Mouse (Mus musculus) intestine, embryonic 14.5 days (tissue): ENCODE measurements around the gene Agpat2. TPM values are rescaled to one million over a fixed set of nuclear protein-coding genes. Genes with fewer than 3 reads are reported as not detected.

Source experiments
- ATAC-seq: fragments of 200-750 bp; cut with Nextera tagmentation; replicated peaks from 2 replicates; pipeline ENCODE4 v1.8.0; 2017; ENCODE audit warnings: low read depth, moderate number of reproducible peaks, moderate TSS enrichment, moderate library complexity; ENCODE audit not compliant: low FRiP score, low TSS enrichment
- DNase-seq: peaks from one replicate; pipeline ENCODE4 v3.0.0-alpha.2; 2018; ENCODE audit warnings: low spot score
- H3K27ac ChIP-seq: fragments of 300-500 bp; sonication (generic); 2 replicates; pipeline ENCODE4 v1.5.1; 2014; ENCODE audit warnings: low read depth, mild to moderate bottlenecking, control low read depth
- H3K27me3 ChIP-seq: fragments of 300-500 bp; sonication (generic); replicated peaks from 2 replicates; pipeline ENCODE4 v1.6.1; 2014; ENCODE audit warnings: low read length, control low read depth; ENCODE audit not compliant: control insufficient read depth, insufficient read depth
- H3K36me3 ChIP-seq: fragments of 300-500 bp; sonication (generic); 2 replicates; pipeline ENCODE4 v1.6.1; 2014; ENCODE audit warnings: low read length, control low read depth; ENCODE audit not compliant: control insufficient read depth, insufficient read depth
- H3K4me1 ChIP-seq: fragments of 300-500 bp; sonication (generic); replicated peaks from 2 replicates; pipeline ENCODE4 v1.6.1; 2014; ENCODE audit warnings: low read length, control low read depth, mixed read lengths; ENCODE audit not compliant: control insufficient read depth, insufficient read depth
- H3K4me2 ChIP-seq: fragments of 300-500 bp; sonication (generic); 2 replicates; pipeline ENCODE4 v1.6.1; 2014; ENCODE audit warnings: low read length
- H3K4me3 ChIP-seq: fragments of 300-500 bp; sonication (generic); 2 replicates; pipeline ENCODE4 v1.5.1; 2014; ENCODE audit warnings: low read depth, low read length, control low read depth, mixed read lengths
- H3K9ac ChIP-seq: fragments of 300-500 bp; sonication (generic); 2 replicates; pipeline ENCODE4 v1.6.1; 2014; ENCODE audit warnings: mild to moderate bottlenecking, low read length
- H3K9me3 ChIP-seq: fragments of 300-500 bp; sonication (generic); 2 replicates; pipeline ENCODE4 v1.6.1; 2016; ENCODE audit warnings: low read length, control low read depth; ENCODE audit not compliant: control insufficient read depth
- WGBS: fragments of 180-500 bp; shearing (Covaris S2); extraction: QIAGEN DNeasy Blood & Tissue Kit; methylation state at CpG from one replicate; pipeline ENCODE4 v1.1.7; 2014; 5-methylcytosine and 5-hydroxymethylcytosine counted together
- polyA plus RNA-seq: library from polyadenylated mRNA; unstranded; fragments of >200 nt; fragmentation: Nextera tagmentation; extraction: Ambion mirVana; gene quantifications from 2 replicates; pipeline ENCODE4 v1.2.1, GENCODE M21; 2014

Gene Agpat2
- polyA plus RNA-seq, 1 experiment from 2014 or later = 53.8 TPM

DNA sequence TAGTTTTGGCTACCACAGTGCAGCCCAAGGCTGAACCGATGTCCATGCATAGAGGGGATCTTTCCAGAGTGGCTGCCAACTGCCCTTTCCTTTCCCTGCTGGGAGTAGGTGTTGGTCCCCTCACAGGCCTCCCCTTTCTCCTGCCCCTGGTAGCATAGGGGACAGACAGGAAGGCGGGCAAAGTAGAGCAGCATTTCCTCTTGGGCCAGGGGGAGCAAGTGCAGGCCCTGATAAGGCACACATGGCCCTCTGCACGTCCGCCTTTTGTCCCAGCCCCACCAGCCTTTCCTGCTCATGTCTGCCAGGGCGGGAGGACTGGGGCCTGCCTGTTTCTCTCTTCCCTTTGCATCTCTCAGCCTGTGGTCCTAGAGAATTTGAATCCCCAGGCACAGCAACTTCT, 32.4 kb downstream of the Agpat2 start:
- Histone ChIP-seq H3K4me2 (no peak overlapping the region), H3K4me1 (peaks cover 7% of the 10 kb centered on the region; the same call in 1 of the 2 replicates), H3K27me3 (no peaks in the 10 kb centered on the region), H3K9me3 (no peaks in the 10 kb centered on the region), H3K36me3 (no peaks in the 10 kb centered on the region), H3K9ac (no peak overlapping the region), H3K27ac (peak overlapping the region; percentile 55), H3K4me3 (no peak overlapping the region)
- 50% methylated on average over 5 of the region's 5 CpGs for WGBS
- no peak for ATAC-seq
- no peak for DNase-seq

- Histone ChIP-seq H3K4me3 (no peak overlapping the region), H3K9ac (no peak overlapping the region), H3K27me3 (no peaks in the 10 kb centered on the region), H3K4me1 (peaks cover 7% of the 10 kb centered on the region; the same call in 1 of the 2 replicates), H3K27ac (peak overlapping the region; percentile 55), H3K9me3 (no peaks in the 10 kb centered on the region), H3K36me3 (no peaks in the 10 kb centered on the region), H3K4me2 (no peak overlapping the region)
- ATAC-seq (no peak), DNase-seq (no peak)
- WGBS = 71% methylated on average over 9 of the region's 9 CpGs
Observed at GRCm38 (mm10) chr2:26571400-26571799, 32.8 kb downstream of the Agpat2 start.

GRCm38 (mm10) chr2:26570034-26570433, 34.2 kb downstream of the Agpat2 start:
- Histone ChIP-seq H3K4me1 (peaks cover 7% of the 10 kb centered on the region; the same call in 1 of the 2 replicates), H3K9ac (no peak overlapping the region), H3K4me2 (no peak overlapping the region), H3K27me3 (no peaks in the 10 kb centered on the region), H3K27ac (no peak overlapping the region), H3K36me3 (no peaks in the 10 kb centered on the region), H3K9me3 (no peaks in the 10 kb centered on the region), H3K4me3 (no peak overlapping the region)
- peak; percentile 89 for DNase-seq
- 11% methylated on average over 3 of the region's 3 CpGs for WGBS
- no peak for ATAC-seq

- H3K27ac ChIP-seq = no peak overlapping the region
- H3K4me2 ChIP-seq = no peak overlapping the region
- WGBS = 14% methylated on average over 4 of the region's 4 CpGs
- ATAC-seq (no peak; the same call in 1 of the 2 replicates), DNase-seq (peak; percentile 69)
- no peaks in the 10 kb centered on the region for H3K36me3 ChIP-seq
- no peaks in the 10 kb centered on the region for H3K27me3 ChIP-seq
- no peaks in the 10 kb centered on the region for H3K9me3 ChIP-seq
- H3K9ac ChIP-seq = no peak overlapping the region
- no peak overlapping the region for H3K4me3 ChIP-seq
- no peaks in the 10 kb centered on the region for H3K4me1 ChIP-seq
Observed at GRCm38 (mm10) chr2:26566221-26566620, 38.0 kb downstream of the Agpat2 start.

DNA sequence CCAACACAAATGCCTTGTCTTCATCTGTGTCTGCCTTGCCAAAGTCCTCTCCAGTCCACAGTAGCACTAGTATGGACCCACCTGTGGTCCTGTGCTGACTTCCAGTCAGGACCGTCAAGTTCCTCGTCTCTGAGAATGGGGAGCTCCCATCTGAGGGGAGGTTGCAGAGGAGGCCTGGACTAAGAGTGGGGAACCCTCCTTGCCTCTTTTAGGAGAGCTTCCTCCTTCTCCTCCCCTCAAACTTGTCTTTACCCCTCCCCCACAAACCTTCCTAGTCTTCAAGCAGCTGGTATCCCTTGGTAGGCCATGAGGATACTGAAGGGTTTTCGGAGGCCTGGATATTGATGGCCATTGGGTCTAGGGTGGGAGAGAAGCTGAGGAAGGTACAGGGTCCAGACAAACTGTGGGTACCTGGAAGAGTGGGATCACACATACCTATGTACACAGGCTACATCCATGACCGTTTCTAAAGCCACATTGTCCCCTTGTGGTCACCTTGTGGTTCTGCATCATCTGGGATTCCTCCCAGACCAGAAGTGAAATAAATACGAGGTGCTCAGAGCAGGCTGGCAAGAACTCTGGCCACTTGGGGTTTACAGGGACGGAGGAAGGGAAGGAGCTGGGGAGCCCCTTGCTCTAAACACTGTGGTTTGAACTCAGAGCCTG, 42.7 kb downstream of the Agpat2 start:
- Histone ChIP-seq H3K27ac (no peak overlapping the region), H3K9me3 (no peaks in the 10 kb centered on the region), H3K36me3 (no peaks in the 10 kb centered on the region), H3K27me3 (peaks cover 6% of the 10 kb centered on the region), H3K9ac (no peak overlapping the region), H3K4me3 (no peak overlapping the region), H3K4me1 (peaks cover 4% of the 10 kb centered on the region), H3K4me2 (no peak overlapping the region)
- peak; percentile 71 for DNase-seq
- WGBS = 36% methylated on average over 6 of the region's 6 CpGs
- ATAC-seq = peak; percentile 75

GRCm38 (mm10) chr2:26560506-26560905, 43.7 kb downstream of the Agpat2 start:
- Histone ChIP-seq H3K9me3 (no peaks in the 10 kb centered on the region), H3K9ac (no peak overlapping the region), H3K27ac (no peak overlapping the region), H3K27me3 (peaks cover 6% of the 10 kb centered on the region), H3K4me2 (no peak overlapping the region), H3K4me3 (no peak overlapping the region), H3K4me1 (peaks cover 4% of the 10 kb centered on the region), H3K36me3 (no peaks in the 10 kb centered on the region)
- no peak for DNase-seq
- WGBS = 88% methylated on average over 5 of the region's 5 CpGs
- ATAC-seq = no peak

GRCm38 (mm10) chr2:26556535-26556993, 47.7 kb downstream of the Agpat2 start:
- Histone ChIP-seq H3K36me3 (no peaks in the 10 kb centered on the region), H3K4me3 (no peak overlapping the region), H3K4me2 (no peak overlapping the region), H3K9me3 (no peaks in the 10 kb centered on the region), H3K27me3 (peaks cover 16% of the 10 kb centered on the region), H3K9ac (no peak overlapping the region), H3K27ac (no peak overlapping the region), H3K4me1 (peaks cover 4% of the 10 kb centered on the region)
- ATAC-seq (no peak), DNase-seq (no peak)
- WGBS = 22% methylated on average over 4 of the region's 4 CpGs

- no peak overlapping the region for H3K9ac ChIP-seq
- H3K4me2 ChIP-seq = no peak overlapping the region
- peaks cover 11% of the 10 kb centered on the region for H3K27me3 ChIP-seq
- no peak overlapping the region for H3K4me3 ChIP-seq
- no peaks in the 10 kb centered on the region for H3K36me3 ChIP-seq
- no peak for ATAC-seq
- 76% methylated on average over 4 of the region's 4 CpGs for WGBS
- H3K9me3 ChIP-seq = no peaks in the 10 kb centered on the region
- no peak for DNase-seq
- H3K4me1 ChIP-seq = peaks cover 8% of the 10 kb centered on the region
- no peak overlapping the region for H3K27ac ChIP-seq
Observed at GRCm38 (mm10) chr2:26555076-26555475, 49.1 kb downstream of the Agpat2 start.

DNA sequence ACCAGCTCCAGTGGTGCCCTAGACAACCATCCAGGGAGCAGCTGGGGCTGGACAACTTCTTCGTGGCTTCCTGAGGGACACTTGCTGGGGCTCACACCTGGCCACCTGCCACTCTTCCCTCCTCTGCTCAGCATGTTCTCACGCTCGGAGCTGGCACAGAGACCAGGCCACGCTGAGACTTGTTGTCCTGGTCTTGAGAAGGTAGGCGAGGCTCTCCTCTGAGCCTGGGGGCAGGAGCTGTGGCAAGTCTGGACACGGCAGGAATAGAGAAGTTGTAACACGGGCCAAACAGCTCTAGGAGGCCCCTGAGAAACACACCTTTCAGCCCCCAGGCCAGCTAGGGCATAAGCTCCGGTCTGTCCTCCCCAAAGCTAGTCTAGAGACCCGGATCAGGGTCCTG, 50.3 kb downstream of the Agpat2 start:
- 81% methylated on average over 9 of the region's 9 CpGs for WGBS
- Histone ChIP-seq H3K4me1 (peaks cover 13% of the 10 kb centered on the region), H3K9me3 (no peaks in the 10 kb centered on the region), H3K9ac (no peak overlapping the region), H3K36me3 (no peaks in the 10 kb centered on the region), H3K4me2 (no peak overlapping the region), H3K27ac (no peak overlapping the region), H3K4me3 (no peak overlapping the region), H3K27me3 (peaks cover 10% of the 10 kb centered on the region; the same call in 1 of the 2 replicates)
- ATAC-seq = no peak
- no peak for DNase-seq
